Mouse (Mus musculus) lung, postnatal 36 days (tissue): ENCODE results near the gene Nfam1.

ENCODE experiments used
- DNase-seq: peaks from one replicate; pipeline ENCODE4 v3.0.0; 2022; ENCODE audit warnings: mixed read lengths

The Nfam1 gene

DNA sequence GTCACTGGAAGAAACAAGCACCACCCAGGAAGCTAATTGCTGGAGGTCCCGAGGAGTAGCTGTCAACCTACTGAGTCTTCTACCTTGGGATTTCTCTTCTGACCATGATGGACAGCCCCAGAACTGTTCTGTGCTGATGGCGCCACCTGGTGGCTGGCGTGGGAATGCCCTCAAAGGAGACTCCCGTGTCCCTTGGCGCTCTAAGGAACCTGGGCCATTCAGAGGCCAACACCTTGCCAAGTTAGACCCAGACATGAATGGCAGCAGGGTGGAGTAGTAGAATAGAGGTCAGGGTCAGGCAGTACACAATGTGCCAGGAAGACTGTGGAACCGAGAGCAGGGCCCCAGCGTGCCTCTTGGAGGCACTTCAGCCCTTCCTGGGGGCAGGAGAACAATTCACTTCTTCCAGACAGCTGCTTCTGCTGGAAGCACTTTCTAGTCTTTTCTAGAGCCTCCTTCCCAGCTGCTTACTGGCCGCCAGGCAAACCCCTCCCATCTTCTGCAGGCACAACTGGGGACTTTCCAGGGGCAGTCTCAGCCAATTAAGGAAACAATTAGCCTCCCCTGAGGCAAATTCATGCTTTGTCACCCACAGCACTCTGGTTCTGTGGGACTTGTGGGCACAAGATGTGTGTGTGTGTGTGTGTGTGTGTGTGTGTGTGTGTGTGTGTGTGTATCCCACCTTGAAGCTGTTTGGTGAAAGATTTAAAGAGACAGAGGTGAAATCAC lies 4.8 kb upstream of the Nfam1 start:
- DNase-seq = peak; percentile 95

DNA sequence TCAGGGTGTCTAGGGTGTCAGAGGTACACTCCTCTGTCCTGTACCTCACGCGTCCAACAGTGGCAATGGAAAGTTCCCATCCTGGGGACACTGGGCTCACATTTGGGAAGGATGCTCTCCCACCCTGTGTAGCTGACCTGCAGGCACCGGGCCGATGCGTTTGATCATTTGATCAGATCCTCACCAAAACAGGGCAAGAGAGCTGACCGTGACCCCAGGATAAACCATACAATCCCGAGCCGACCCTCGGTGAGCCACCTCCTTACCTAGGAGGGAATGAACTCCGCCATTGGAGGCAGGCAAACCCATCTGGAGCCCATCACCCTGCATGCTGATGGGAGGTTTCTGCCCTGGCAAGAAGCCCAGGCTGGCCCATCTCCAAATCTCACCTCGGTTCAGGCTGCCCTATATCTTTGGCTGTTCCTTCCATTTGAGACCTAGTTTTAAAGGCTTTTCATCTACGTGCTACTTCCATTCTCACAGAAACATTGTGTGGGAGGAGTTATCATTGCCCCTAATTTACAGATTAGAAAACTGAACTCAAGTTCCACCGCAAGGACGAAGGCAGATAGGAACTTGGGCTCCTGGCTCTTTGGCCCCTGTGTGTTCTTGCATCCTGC lies 3.9 kb upstream of the Nfam1 start:
- no peak for DNase-seq

- DNase-seq = peak; percentile 79
Observed at GRCm38 (mm10) chr15:83036089-83036488, 3.0 kb upstream of the Nfam1 start.

DNA sequence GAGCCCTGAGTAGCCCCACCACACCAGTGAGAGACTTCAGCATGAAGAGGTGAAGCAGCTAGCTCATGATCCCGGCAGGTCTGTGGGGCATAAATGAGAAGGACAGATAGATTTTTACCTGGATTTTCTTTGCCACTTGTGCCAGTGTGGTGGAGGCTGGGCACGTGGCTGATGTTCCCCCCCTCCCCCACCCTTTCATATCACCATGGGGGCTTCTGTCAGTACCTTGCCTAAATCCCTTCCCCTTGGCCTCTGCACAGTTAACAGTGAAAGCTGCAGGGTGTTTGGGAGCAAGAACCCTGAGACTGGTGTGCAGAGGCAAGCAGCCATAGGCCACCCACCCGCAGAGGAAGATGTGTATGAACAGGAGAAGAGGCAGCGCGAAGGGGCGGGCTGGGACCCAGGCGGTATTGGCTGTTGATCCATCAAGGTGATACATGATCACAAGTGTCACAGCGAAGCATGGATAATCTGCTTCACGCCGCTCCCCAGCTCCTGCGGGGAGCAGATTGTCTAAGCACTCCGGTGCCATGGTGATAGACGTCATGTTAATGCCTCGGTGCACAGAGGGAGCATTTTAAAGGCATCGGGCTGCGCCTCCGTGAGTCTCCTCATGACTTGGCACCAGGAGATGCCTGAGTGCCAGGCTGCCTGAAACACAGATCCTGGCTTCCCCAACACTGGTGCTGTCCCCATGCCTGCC lies 1.3 kb upstream of the Nfam1 start:
- DNase-seq = no peak

DNA sequence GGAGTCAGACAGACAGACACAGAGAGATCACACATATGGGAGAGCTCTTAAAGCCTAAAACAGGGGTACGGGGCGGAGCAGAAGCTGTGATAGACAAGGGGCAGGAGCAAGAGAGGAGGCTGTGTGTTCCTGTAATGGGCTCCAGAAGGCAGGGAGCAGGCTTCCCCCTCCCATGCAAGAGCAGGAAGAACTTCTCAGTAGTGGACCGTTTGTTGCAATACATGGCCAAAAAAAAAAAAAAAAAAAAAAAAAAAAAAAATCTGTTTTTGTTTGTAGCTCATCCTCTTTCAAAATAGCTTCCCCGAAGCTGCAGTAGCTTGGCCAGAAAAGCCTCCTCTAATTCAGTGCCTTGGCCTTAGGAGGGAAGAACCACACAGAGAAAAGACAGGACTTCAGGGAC lies 2.2 kb downstream of the Nfam1 start:
- peak; percentile 47 for DNase-seq

GRCm38 (mm10) chr15:83029725-83030718 lies 3.1 kb downstream of the Nfam1 start:
- DNase-seq = no peak

DNA sequence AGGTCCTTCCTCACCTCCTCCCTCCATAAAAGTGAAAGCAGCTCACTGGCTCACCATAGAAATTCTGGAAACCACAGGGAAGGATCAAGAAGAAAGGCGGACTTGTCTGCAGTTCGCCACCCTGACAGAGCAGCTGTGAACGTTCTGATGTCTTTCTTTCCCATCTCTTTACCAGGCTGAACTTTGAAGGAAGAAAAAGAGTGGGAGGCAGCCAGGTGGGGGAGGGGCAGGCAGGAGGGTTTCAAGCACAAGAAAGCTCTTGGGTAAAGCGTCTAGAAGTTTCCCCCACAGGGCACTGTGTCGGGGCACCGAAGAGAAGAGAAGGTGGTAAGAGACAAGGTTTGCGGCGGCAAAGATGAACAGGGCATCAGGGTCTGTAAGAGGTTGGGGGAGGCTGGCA lies 7.0 kb downstream of the Nfam1 start:
- no peak for DNase-seq

- DNase-seq = peak; percentile 22
Observed at GRCm38 (mm10) chr15:83025041-83025760, 7.9 kb downstream of the Nfam1 start.

- no peak for DNase-seq
Observed at GRCm38 (mm10) chr15:83022947-83023346, 10.2 kb downstream of the Nfam1 start.

DNA sequence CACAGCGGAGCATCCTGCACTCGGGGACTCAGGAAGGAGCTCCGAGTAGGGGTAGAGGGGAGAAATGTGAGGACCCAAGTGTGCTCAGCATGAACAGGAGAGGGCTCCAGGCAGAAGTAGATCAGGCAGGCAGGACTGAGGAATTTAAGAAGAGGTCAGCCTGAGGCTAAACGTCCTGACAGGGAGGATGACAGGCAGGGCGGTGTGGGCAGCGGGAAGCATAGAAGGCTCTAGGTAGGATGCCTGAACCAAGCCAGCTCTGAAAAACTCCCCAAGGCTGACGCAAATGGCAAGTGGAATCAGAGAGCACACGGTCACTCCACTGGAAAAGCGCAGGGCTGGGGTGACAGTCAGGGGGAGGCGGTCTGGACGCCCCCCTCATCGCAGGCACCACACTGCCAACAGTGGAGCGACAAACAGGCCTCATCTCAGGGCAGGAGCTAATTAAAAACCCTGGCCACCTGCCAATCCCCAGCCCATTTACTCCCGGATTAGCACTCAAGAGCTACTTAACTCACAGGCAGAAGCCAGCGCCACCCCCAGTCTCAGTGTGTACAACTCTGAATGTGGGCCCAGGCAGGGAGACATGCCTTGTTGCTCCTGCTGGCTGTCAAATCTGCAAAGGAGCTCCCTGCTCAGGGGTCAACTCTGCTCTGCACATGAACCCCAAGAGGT lies 22.0 kb downstream of the Nfam1 start:
- no peak for DNase-seq

DNA sequence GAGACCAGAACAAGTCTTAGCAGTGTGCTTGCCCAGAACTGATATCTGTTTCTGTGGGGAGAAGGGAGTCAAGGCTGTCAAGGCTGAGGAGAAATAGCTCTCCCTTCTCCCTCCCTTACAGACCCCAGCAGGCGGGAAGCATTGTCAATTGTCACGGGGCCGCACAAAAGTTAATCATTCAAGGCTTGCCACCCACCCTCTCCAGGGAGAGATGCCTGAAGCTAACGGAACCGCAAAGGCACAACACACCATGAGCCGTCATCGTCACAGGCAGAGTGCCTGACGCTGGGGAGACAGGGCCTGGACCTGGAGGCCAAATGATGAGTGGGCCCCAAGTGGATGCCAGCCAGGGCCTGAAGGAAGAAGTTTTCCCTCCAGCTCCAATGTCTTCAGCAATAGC lies 22.7 kb downstream of the Nfam1 start:
- DNase-seq = no peak

GRCm38 (mm10) chr15:83009532-83009931 lies 23.6 kb downstream of the Nfam1 start:
- peak; percentile 64 for DNase-seq

GRCm38 (mm10) chr15:83008761-83009423 lies 24.2 kb downstream of the Nfam1 start:
- peak; percentile 45 for DNase-seq

- no peak for DNase-seq
Observed at GRCm38 (mm10) chr15:83007346-83007920, 25.7 kb downstream of the Nfam1 start.

- DNase-seq = no peak
Observed at GRCm38 (mm10) chr15:83002665-83003548, 30.2 kb downstream of the Nfam1 start.

GRCm38 (mm10) chr15:82998811-82999221 lies 34.3 kb downstream of the Nfam1 start:
- peak; percentile 40 for DNase-seq

- DNase-seq = no peak
Observed at GRCm38 (mm10) chr15:82996431-82996830, 36.7 kb downstream of the Nfam1 start.

GRCm38 (mm10) chr15:82995239-82995638 lies 37.9 kb downstream of the Nfam1 start:
- no peak for DNase-seq

DNA sequence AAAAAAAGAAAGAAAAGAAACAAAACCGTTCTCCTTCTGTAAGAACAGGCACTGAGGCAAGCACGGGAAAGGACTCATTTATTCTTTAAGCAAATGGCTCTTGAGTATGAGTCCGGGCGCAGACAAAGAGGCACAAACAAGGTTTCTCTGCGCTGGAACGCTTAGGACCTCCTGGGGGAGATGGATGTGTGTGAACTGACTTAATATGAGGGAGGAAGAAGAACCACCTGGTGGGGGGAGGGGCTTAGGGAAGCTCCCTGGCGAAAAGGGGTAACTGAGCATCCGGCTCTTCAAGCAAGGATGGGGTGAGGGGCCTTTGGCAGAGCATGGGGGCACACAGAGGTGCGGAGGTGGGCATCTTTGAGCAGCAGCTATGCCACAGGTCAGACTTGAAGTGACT lies 40.2 kb downstream of the Nfam1 start:
- no peak for DNase-seq
